Mouse (Mus musculus): Measurements from ENCODE around the gene Skor1.

Gene Skor1

DNA sequence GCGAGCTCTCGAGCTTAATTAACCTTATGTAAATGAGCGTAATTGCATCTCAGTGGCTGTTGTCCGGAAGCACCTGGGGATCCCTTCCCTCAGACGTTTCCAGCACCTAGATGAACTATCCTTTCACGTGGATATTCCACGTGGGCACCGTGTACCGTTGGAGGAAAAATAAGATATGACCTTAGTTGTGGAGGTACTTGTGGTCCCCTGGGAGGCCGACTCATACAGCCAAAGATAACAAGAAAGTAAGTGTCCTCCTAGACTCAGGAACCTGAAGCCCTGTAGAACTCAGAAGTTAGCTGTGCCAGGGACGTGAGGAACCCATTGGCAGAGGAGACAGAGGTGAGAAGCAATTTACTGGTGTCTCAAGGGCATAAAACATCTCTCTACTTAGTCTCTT, 13.4 kb downstream of the Skor1 start:
- no peak for DNase-seq (ENCODE audit: low read depth, low spot score)

DNA sequence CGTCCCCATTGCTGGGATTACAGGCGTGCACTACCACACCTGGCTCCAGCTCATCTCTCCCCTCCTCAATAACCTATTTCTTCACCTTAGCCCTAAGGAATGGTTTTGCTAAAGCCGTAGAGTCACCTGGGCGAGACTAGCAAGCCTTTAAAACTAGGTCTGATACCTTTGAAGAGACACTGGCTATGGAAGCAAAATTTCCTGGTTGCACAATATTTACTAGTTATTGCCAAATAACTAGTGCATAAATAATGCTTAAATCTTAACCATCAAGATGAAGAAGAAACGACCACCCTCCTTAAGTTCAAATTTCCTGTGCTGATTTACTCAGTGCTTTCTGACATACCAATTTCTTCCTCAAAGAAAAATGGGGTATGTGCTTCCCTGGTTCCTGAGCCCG, 15.1 kb downstream of the Skor1 start:
- DNase-seq (ENCODE audit: low read depth, low spot score) = no peak

DNA sequence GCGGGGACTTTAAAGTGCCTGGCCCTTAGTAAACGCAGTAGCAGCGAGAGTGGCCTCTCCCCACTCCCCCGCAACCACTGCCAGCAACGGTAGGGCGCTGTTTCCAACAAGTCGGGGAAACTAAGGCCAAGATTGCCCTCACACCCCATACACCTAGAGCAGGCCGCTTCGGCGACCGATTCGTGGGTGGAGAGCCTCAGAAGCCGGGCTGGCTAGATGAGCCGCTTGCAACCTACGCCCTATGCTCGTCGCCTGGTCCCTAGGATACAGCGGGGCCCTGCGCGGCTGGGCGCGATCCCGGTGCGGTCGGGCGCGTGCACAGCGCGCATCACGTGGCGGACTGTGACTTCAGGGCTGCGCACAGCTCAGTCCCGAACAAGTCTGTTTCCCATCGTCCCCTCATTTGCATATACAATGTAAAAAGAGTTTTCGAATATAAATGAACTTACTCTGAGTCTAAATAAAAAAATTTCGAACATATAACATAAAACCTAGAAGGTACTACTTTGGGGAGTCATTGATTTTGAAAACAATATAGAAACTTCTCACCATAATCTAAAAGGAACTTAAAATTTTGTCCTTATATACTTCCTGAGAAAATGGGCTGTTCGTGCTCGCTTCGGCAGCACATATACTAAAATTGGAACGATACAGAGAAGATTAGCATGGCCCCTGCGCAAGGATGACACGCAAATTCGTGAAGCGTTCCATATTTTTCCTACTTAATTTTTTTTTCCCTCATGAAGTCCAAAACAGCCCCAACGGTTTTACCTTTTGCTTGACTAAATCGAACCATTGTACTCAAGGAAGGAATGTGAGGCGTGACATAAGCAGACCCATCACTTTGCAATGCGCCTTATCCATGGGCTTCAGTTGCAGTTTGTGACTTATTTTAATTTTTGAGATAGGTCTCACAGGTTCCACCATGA, 15.8 kb downstream of the Skor1 start:
- peak; percentile 98 for DNase-seq (ENCODE audit: low read depth, low spot score)

DNA sequence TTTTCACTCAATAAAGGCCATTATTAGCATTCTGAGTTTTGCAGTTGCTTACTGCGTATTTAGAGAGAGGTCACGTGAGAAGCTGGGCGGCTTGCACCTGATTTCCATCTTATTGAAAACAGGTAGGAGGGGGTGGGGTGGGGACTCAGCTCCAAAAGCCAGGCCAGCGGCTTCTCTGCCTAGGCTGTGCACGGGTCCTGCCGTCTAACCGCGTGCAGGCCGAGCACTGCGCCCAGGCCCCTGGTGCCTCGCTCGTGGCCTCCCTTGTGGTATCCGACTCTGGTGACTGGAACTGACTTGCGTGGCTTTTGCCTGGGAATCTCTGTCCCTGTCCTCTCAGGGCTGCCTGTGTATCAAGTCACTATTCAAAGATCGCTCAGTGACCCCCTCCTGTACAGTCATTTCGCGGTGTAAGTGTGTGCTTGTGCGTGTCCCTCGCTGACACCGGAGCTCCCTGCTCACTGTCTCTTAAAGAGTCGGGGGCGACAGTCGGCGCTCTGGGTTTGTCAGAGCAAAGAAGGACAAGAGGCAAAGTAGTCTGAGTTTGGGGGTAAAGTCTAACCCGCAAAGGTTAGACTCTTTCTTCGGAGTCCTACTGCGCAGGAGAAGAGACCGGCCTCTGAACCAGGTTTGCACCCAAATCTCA, 16.7 kb downstream of the Skor1 start:
- no peak for DNase-seq (ENCODE audit: low read depth, low spot score)

DNA sequence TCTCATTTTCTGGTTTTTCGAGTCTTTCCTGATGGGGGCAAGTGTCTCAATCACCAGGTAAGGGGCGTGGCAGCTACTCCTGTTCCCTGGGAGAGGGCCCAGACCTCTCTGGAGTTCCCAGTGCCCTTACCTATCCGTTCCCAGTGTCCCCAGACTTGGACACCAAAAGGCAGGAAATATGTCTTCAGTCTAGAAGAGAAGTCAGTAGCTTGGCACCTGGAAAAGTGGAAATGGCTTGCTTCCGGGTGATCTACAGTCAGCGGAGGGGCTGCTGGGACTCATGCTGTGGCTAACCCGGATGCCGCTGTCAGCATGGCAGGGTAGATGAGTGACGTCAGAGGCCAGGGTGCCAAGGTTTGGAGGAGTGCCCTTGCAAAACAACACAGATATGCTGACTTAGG, 19.1 kb downstream of the Skor1 start:
- no peak for DNase-seq (ENCODE audit: low read depth, low spot score)

DNA sequence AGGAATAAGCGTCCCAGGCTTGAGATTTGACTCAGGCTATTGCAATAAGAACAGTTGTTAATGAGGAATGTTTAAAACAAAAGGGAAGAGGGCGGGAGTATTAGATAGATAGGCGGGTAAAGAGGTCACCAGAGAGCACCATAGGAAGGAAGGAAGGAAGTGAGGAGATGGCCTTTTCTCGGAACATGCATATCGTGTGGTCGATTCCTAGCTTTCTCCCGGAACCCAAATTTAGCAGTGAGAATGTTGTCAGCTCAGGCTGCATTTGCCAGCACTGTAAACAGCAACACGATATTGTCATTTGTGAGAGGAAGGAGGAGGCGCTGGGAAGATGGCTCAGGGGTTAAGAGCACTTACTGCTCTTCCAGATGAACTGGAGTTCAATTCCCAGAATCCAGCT, 24.2 kb downstream of the Skor1 start:
- DNase-seq (ENCODE audit: low read depth, low spot score) = peak; percentile 45

DNA sequence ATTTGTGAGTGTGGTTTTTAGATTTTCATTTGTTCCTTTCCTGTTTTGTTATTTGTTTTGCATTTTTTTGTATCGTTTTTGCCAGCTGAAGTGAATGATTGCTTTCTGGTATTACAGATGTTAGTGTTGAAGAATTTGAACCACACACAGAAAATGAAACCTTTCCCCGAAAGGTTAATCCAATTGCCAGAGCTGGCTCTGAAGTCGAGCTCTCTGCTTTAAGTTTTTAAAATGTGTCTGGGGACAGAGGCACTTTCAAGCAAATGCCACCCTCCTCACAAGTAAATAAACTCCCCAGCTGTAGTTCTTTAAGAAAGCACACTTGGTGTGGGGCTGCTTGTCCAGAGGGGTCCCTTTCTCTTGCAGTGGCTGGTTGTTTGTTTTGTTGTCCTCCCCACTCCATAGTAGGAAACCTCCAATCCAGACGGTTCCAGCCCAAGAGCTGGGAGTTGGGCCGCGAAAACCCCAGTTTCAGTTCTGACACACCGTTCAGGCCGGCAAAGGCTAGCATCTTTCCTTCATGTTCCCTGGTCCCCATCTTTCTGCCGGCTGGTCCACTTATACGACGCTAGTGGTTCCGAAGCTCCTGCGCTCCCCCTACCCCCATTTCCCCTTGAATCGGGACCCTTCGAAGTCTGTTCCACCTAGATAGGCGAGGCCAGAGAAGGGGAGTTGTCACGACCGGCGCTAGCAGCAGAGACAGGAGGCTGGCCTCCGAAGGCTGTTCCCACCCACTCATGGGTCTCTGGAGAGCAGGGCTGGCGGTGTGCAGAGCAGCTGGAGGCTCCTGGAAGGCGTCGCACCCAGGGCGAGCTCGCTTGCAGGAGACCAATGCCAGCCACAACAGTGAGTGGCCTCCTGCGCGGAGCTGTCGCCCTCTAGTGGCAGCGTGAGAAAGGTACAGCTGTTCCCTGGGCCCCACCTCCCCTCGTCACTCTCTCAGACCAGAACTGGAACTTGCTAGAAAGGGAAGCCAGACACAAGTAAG, 25.0 kb downstream of the Skor1 start:
- DNase-seq (ENCODE audit: low read depth, low spot score) = peak; percentile 96

DNA sequence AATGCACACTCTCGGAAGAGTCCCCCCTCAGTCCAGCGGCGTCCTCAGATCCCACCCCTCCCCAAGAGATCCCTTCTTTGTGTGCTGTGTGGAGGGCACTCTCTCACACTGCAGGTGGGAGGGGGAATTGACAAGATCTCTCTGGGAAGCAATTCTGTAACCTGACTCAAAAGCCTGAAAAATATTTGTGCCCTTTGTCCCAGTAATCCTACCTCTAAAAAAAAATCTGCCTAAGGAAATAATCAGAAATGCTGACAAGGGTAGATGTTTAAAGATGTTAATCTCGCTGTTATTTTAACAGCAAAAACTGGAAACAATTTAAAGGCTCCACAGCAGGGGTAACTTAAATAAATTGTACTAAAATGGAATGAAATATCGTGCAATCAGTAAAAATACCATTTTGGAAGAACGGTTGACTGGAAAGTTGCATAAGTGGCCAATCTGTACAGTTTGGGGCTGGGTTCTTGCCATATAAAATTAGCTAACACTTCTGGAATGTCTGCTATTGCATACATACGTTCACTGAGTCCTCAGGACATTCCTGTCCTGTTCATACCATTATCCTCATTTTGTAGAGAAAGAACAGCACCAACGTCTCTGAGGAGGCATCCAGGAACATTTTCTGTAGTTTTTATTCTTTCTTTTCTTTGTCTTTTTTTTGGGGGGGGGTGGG, 26.5 kb downstream of the Skor1 start:
- DNase-seq (ENCODE audit: low read depth, low spot score) = no peak

DNA sequence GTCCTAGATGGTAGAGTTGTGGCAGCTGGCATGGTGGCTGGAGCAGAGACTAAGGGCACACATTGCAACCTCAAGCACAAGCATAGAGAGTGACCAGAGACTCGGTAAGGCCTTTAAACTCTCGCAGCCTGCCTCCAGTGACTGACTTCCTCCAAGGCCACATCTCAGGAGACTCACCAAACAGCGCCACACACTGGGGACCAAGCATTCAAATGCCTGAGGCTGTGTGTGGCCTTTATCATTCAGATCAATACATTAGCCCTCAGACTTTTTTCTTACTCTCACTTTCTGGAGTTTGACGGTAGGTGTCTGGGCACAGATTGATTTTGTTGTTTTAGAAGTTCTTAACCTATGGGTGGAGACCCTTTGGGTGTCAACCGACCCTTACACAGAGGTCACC, 30.4 kb downstream of the Skor1 start:
- no peak for DNase-seq (ENCODE audit: low read depth, low spot score)

DNA sequence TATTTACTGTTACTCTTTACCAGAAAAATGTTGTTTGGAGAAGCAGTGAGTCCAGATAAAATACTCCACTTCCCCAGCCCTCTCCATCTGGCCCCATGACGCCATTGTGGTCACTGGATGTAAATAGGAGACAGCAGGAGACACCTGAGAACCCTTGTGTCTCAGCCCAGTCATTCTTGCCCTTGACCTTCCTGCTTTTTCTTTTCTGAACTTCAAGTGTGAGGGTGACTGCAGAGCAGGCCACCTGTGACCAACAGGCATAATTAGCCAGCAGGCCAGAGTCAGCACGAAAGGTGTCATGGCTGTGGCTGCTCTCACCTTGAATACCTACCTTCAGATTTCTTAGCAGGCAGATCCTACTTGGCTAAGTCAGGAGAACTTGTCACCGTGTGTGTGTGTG, 36.2 kb downstream of the Skor1 start:
- no peak for DNase-seq (ENCODE audit: low read depth, low spot score)

DNA sequence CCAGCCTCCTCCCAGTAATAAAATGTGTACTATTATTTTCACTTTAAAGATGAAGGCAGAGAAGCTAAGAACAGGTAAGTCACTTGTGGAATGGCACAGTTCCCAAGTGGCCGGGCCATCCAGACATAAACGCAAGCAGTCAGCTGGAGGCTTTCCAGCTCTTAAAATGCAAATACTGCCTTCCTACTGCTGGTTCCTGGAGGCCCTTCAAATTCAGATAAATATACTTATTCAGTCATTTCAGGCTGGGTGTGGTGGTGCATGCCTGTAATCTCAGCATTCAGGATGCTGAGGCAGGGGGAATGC, 39.0 kb downstream of the Skor1 start:
- no peak for DNase-seq (ENCODE audit: low read depth, low spot score)

DNA sequence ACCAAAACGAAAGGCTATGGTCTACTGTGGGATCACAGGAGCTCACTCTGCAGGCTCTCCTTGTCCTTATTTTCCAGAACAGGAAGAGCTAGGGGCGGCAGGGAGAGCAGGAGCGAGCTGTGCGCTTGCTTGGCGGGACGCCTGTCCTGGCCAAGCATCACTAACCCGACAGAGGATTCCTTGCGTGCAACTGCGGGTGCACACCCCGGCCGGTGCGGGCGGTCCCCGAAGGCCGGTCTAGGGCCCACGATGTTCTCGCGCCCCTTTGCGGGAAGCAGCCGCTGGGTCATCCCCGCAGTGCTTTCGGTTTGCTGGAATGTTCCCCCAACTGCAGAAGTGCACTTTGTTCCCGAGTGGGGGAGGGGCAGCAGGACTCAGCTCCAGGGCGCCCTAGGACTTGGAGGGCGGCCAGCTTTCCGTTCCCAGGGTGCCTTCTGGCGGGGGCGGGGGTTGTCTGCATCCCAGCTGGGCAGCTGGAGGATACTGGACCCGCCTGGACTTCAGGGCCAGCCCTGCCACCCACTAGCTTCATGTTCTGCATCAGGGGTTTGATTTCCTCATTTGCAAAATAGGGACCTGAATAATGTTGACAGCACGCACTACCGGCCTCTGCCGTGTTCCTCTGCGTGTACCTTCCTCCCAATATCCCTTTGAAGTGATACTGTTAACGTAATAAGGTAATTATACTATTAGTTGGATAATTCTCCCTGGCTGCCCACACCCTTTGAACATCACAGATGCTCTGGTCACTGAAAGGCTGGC, 39.6 kb downstream of the Skor1 start:
- peak; percentile 94 for DNase-seq (ENCODE audit: low read depth, low spot score)

DNA sequence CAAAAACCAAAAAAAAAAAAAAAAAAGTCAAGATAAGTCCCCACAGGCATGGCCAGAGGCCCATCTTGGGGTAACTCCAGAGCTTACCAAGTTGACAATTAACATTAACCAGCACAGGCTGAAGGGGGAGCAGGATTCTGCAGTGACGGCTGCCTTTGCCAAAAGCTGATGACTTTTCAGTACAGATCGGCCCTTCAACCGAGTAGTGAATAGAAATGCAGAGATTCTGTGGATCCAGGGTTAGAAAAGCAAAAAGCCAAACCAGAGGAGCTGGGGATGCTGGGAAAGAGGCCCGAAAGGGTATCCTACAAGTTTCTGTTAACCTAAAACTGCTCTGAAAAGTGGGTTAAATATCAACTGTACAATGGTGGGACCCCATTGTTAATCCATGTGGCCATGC, 40.2 kb downstream of the Skor1 start:
- DNase-seq (ENCODE audit: low read depth, low spot score) = no peak

DNA sequence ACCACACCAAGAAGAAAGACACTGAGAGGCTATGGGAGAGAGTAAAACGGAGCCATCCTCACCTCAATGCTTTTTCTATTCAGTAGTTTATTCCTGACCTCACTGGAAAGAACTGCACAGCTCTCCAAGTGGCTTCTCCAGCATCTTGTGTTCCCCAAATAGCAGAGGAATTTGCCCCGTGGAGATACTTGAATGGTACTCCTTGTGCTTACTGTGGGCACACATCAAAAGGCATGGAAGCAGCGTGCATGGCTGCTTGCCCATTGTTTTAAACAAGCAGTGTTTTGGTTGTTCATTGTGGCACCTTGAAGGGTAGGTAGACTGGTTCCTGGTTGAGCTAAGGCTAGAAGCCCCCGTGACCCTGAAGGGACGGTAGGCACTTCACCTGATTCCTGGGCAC, 48.1 kb downstream of the Skor1 start:
- no peak for DNase-seq (ENCODE audit: low read depth, low spot score)

DNA sequence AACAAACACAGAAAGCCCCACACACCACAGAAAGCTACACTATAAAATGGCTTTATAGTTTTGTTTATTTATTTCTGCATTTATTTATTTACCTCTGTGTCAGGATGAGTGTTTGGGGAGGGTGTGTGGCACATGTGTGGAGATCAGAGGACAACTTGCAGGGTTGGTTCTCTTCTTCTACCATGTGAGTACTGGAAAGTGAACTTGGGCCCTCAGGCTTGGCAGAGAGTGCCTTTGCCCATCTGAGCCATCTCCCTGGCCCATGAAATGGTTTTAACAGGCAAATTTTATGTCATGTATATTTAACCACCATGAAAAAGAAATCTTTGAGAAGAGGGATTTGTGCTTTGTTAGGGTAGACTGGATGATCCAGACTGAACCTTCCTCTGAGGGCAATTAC, 48.9 kb downstream of the Skor1 start:
- DNase-seq (ENCODE audit: low read depth, low spot score) = no peak

DNA sequence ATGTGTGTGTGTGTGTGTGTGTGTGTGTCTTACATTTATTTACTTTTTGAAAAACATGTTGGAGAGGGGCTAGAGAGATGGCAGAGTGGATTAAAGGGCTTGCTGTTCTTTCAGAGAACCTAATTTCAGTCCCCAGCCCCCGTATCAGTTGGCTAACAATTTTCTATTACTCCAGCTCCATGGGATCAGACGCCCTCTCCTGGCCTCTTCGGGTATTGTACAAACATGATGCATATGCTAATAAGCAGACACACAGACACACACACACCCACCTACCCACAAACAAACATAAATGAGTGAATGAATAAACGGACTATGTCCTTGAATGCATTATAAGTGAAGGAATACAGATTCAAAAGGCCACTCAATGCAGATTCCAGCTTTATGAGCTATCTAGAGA, 49.4 kb downstream of the Skor1 start:
- DNase-seq (ENCODE audit: low read depth, low spot score) = no peak

DNA sequence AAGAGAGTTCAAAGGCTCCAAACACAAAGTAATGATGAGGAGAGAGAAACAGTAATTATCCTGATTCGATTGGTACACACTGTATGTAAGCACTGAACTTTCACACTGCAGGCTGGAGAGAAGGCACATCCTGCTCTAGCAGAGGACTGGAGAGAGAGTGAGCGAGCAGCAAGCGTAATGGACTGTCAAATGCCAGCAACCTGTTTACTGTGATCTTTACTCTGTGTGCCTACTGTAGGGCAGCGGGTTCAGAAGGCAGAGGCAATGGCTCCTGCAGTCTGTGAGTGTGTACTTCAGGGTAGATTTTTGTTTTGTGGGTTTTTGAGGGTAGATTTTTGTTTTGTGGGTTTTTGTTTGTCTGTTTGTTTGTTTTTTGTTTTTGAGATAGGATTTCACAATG, 49.9 kb downstream of the Skor1 start:
- DNase-seq (ENCODE audit: low read depth, low spot score) = no peak

DNA sequence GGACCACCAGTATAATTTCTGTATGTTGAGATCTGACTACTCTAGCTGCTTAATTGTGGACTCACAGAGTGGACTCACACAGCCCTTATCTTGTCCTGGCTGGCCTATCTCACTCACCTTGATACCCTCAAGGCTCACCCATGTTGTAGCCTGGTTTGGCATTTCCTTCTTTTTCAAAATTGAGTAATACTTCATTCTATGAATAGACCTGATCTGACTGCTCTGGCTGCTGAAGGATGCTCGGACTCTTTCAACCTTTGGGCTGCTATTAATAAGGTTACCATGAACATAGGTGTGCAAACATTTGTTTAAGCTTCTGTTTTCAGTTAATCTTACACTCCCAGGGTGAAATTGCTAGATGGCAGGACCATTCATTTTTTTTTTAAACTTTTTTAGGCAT, 51.6 kb downstream of the Skor1 start:
- DNase-seq (ENCODE audit: low read depth, low spot score) = no peak

DNA sequence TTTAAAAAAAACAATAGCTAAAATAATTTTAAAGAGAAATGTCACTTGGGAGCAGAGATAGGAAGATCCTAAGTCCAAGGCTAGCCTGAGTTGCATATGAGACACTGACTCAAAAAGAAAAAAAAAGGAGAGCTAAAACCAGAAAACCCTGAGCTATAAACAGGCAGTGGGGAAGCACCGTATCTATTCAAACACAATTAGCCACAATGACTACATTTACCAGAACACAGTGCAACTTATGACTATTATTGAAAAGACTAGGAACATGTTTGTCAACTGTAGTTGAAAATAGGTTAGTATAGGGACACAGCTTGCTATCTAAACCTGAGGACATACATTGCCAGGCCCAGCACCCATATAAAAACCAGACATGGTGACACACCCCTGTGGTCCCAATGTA, 54.7 kb downstream of the Skor1 start:
- DNase-seq (ENCODE audit: low read depth, low spot score) = no peak

DNA sequence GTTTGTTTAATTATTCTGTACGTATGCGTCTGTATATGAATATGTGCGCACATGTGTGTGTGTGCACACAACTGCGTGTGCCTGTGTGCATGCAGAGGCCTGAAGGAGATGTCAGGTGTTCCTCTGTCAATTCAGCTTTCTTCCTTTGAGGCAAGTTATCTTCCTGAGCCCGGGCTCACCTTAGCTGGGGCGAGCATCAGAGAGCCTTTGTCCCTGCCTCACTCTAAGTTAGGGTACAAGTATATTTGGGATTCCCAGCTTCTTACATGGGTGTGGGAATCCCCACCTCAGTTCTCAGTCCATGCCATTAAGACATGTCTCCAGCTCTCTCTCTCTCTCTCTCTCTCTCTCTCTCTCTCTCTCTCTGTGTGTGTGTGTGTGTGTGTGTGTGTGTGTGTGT, 56.2 kb downstream of the Skor1 start:
- no peak for DNase-seq (ENCODE audit: low read depth, low spot score)

DNA sequence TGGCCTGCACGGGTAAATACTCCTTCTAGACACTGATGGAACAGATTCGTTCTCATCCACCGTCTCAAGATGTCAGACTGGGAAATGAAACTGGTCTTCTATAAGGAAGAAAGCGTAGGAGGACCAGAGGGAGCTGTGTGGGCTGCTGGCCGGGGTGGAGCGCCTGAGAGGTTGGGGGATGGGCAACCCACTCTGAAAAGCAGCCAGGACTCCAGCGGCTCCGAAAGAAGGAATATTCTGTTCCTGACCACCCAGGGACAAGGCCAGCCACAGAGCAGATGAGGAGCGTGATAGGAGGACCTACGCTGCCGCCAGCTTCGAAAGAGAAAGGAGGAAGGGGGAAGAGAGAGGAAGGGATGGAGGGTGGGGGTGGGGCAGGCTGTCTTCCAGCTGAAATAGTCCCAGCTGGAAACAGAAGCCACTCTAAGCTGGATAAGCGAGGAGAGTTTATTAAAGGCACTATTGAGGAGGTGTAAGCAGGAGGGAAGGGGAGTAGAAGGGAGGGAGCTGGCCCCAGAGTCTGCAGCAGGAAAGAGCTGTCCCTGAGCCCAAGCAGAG, 56.7 kb downstream of the Skor1 start:
- peak; percentile 80 for DNase-seq (ENCODE audit: low read depth, low spot score)
